In genomic region chr5:141126536-141126935, GRCm38 (mm10) we compare ENCODE assay signal across 23 mouse cellular contexts.
DNase-seq lines count a peak whose midpoint lies in the region; TF ChIP-seq lines count a peak whose summit lies in the region.
"Had no signal": no experiment of that assay in that cellular context is flagged by ENCODE, and none has a peak within 500 bp of the region (broad histone marks: within the 10 kb centered on the region; RNA-seq: fewer than 3 reads in every experiment).

No protein-coding gene starts in this region.

- H3K4me1 ChIP-seq in heart, embryonic 10.5 days = peaks cover 18% of the 10 kb centered on the region
- no peaks in the 10 kb centered on the region for H3K4me1 ChIP-seq in kidney, adult 2 months (ENCODE audit: control insufficient read depth, insufficient read depth, low read length)
- H3K4me1 ChIP-seq: forebrain, embryonic 10.5 days; forebrain, embryonic 13.5 days; hindbrain, embryonic 12.5 days; hindbrain, embryonic 15.5 days had no signal

- no peaks in the 10 kb centered on the region for H3K9me3 ChIP-seq in heart, embryonic 10.5 days
- H3K9me3 ChIP-seq: forebrain, embryonic 10.5 days; forebrain, embryonic 13.5 days; heart, embryonic 13.5 days; hindbrain, embryonic 12.5 days; hindbrain, embryonic 15.5 days had no signal

- DNase-seq in heart, embryonic 10.5 days (ENCODE audit: low spot score) = peak; percentile 72
- no peak for DNase-seq in heart, postnatal 36 days
- peak; percentile 14 for DNase-seq in kidney, adult 2 months
- no peak for DNase-seq in kidney, adult 9 months
- DNase-seq in layer of hippocampus, postnatal 10 days (ENCODE audit: low spot score in 2 of 2) = peak; percentile 1
- DNase-seq in layer of hippocampus, postnatal 14 days (ENCODE audit: low spot score in 2 of 2) = no peak
- DNase-seq in urinary bladder, postnatal 14 days (ENCODE audit: low spot score) = peak; percentile 0
- DNase-seq in urinary bladder, postnatal 25 days (ENCODE audit: low spot score) = no peak
- DNase-seq: adrenal gland, postnatal 10 days; adrenal gland, postnatal 36 days; B cell, adult 2 months; cerebellum, adult 18-20 months; cerebellum, adult 9-10 months; cerebellum, postnatal 14 days; gastrocnemius, postnatal 10 days; heart, postnatal 14 days had no signal

- intact Hi-C loops in heart, postnatal 36 days (cut with DNase I) = no loop called here

- TF ChIP-seq POLR2A in kidney, adult 2 months (IDR thresholded peaks at IDR 0.05; ENCODE audit: low read depth, low read length) = no peak

- H3K36me3 ChIP-seq in heart, embryonic 10.5 days = no peaks in the 10 kb centered on the region
- no peaks in the 10 kb centered on the region for H3K36me3 ChIP-seq in kidney, adult 2 months (ENCODE audit: control insufficient read depth, insufficient read depth, low read length)
- H3K36me3 ChIP-seq: forebrain, embryonic 10.5 days; G1E; heart, embryonic 13.5 days; hindbrain, embryonic 12.5 days; hindbrain, embryonic 15.5 days had no signal

- no peaks in the 10 kb centered on the region for H3K27me3 ChIP-seq in heart, embryonic 10.5 days (ENCODE audit: insufficient read depth, poor library complexity, severe bottlenecking)
- H3K27me3 ChIP-seq in kidney, adult 2 months (replicated peaks; ENCODE audit: control insufficient read depth, insufficient read depth, low read length) = no peaks in the 10 kb centered on the region
- H3K27me3 ChIP-seq: CH12.LX; forebrain, embryonic 13.5 days; heart, embryonic 13.5 days; hindbrain, embryonic 12.5 days; hindbrain, embryonic 15.5 days had no signal

- no peak overlapping the region for H3K4me3 ChIP-seq in heart, embryonic 10.5 days
- no peak overlapping the region for H3K4me3 ChIP-seq in kidney, adult 2 months (ENCODE audit: insufficient read depth, low read depth, low read length)
- H3K4me3 ChIP-seq: forebrain, embryonic 10.5 days; forebrain, embryonic 13.5 days; heart, embryonic 13.5 days; hindbrain, embryonic 12.5 days; hindbrain, embryonic 15.5 days had no signal

- no peak overlapping the region for H3K27ac ChIP-seq in heart, embryonic 10.5 days
- no peak overlapping the region for H3K27ac ChIP-seq in kidney, adult 2 months (ENCODE audit: insufficient read depth, low read depth, low read length)
- H3K27ac ChIP-seq: forebrain, embryonic 10.5 days; forebrain, embryonic 13.5 days; heart, embryonic 13.5 days; hindbrain, embryonic 12.5 days; hindbrain, embryonic 15.5 days had no signal

- WGBS in heart, embryonic 10.5 days = 62% methylated on average over 7 of the region's 7 CpGs
- WGBS in kidney, adult 2 months = 71% methylated on average over 7 of the region's 7 CpGs

- TF ChIP-seq CTCF in kidney, adult 2 months (conservative IDR thresholded peaks at IDR 0.05; ENCODE audit: insufficient read depth, insufficient read length, low read depth, low read length) = no peak

Comparison
In these comparisons a context has a peak if more than half of its experiments do, and no peak if none do; other contexts are left out.
1. DNase-seq: peak in heart, embryonic 10.5 days (single experiment), kidney, adult 2 months (single experiment), layer of hippocampus, postnatal 10 days (2 of 2) and urinary bladder, postnatal 14 days (single experiment); none in heart, postnatal 36 days (0 of 2), kidney, adult 9 months (single experiment), layer of hippocampus, postnatal 14 days (0 of 2) and urinary bladder, postnatal 25 days (single experiment).